ENCODE assay signal across 9 mouse cellular contexts in the genomic region with DNA sequence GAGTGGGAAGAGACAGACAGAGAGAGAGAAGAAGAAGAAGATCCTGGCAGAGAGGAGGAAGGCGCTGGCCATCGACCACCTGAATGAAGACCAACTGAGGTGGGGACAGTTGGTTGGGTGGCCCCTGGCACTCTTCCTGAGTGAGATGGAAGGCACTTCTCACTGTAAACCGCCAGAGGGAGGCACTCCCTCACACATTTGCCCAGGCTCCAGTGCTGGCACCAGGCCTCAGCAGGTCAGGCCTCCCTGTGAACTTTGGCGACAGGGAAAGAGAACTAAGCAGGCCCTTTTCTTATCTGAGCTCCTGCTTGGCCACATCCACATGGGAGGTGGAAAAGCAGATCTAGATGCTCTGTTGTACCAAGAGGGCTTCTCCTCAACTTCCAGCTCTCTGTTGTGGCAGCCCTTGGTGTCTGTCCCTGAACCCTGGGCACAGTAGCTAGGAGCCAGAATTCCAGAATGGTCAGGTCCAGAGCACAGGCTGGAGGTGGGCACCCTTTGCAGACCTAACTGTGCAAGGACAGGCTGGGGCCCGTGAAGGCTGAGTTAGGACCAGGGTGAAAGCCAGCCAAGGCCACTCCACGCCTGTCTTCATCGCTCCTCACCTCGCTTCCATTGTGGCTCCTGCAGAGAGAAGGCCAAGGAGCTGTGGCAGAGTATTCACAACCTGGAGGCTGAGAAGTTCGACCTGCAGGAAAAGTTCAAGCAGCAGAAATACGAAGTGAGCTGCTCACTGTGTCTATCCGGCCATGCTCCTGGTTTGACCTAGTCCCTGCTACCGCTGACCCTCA. TPM values are rescaled to one million over a fixed set of nuclear protein-coding genes. Genes with fewer than 3 reads are reported as not detected.
DNase-seq lines count a peak whose midpoint lies in the region; ATAC-seq and TF ChIP-seq lines count a peak whose summit lies in the region.
"Had no signal": no experiment of that assay in that cellular context is flagged by ENCODE, and none has a peak within 500 bp of the region (broad histone marks: within the 10 kb centered on the region; RNA-seq: fewer than 3 reads in every experiment).

No protein-coding gene starts in this region.

- no peaks in the 10 kb centered on the region for H3K79me2 ChIP-seq in liver, adult 2 months (ENCODE audit: control insufficient read depth, insufficient read depth, low read length)

- no peak overlapping the region for H3K4me2 ChIP-seq in hindbrain, embryonic 11.5 days (replicated peaks; ENCODE audit: low read depth, low read length)
- H3K4me2 ChIP-seq in hindbrain, embryonic 12.5 days (replicated peaks): no peak overlapping the region
- H3K4me2 ChIP-seq in forebrain, embryonic 15.5 days (replicated peaks): no peak overlapping the region

- H3K4me1 ChIP-seq in hindbrain, embryonic 11.5 days (replicated peaks; ENCODE audit: control insufficient read depth, insufficient read depth, low read length): peaks cover 6% of the 10 kb centered on the region; the same call in 1 of the 2 replicates
- H3K4me1 ChIP-seq in hindbrain, embryonic 12.5 days: peaks cover 18% of the 10 kb centered on the region
- H3K4me1 ChIP-seq in liver, adult 2 months (ENCODE audit: control insufficient read depth, insufficient read depth, low read length): peaks cover 2% of the 10 kb centered on the region; the same call in 1 of the 2 replicates
- peaks cover 8% of the 10 kb centered on the region for H3K4me1 ChIP-seq in forebrain, embryonic 15.5 days

- no peak for ATAC-seq in hindbrain, embryonic 11.5 days (ENCODE audit: low FRiP score)
- no peak for ATAC-seq in hindbrain, embryonic 12.5 days (ENCODE audit: low FRiP score)
- no peak for ATAC-seq in forebrain, embryonic 15.5 days (replicated peaks)

- no peaks in the 10 kb centered on the region for H3K27me3 ChIP-seq in hindbrain, embryonic 11.5 days (ENCODE audit: control insufficient read depth, insufficient read depth, low read length)
- no peaks in the 10 kb centered on the region for H3K27me3 ChIP-seq in hindbrain, embryonic 12.5 days
- no peaks in the 10 kb centered on the region for H3K27me3 ChIP-seq in liver, adult 2 months (ENCODE audit: control insufficient read depth, insufficient read depth, low read length)
- H3K27me3 ChIP-seq in forebrain, embryonic 15.5 days: no peaks in the 10 kb centered on the region

- H3K9me3 ChIP-seq in hindbrain, embryonic 11.5 days (ENCODE audit: control insufficient read depth, low read length): no peaks in the 10 kb centered on the region
- H3K9me3 ChIP-seq in hindbrain, embryonic 12.5 days (replicated peaks): no peaks in the 10 kb centered on the region
- H3K9me3 ChIP-seq in forebrain, embryonic 15.5 days: no peaks in the 10 kb centered on the region
- H3K9me3 ChIP-seq: megakaryocyte, embryonic 14.5 days had no signal

- no peak overlapping the region for H3K9ac ChIP-seq in hindbrain, embryonic 11.5 days (ENCODE audit: low read depth, low read length)
- H3K9ac ChIP-seq in hindbrain, embryonic 12.5 days: no peak overlapping the region
- no peak overlapping the region for H3K9ac ChIP-seq in liver, adult 2 months (ENCODE audit: low read depth, low read length)
- no peak overlapping the region for H3K9ac ChIP-seq in forebrain, embryonic 15.5 days (replicated peaks)

- peak; percentile 35 for DNase-seq in hindbrain, embryonic 11.5 days (ENCODE audit: low spot score)
- DNase-seq in 3T3-L1 (ENCODE audit: low read depth, low spot score): peak; percentile 80
- peak; percentile 65 for DNase-seq in adipocyte (ENCODE audit: low spot score)
- DNase-seq in gastrocnemius, postnatal 25 days: peak; percentile 20
- DNase-seq in liver, adult 2 months (ENCODE audit: extremely low read depth, low read depth, low spot score): peak; percentile 37
- peak; percentile 30 for DNase-seq in right cerebral cortex, postnatal 14 days

- peak; percentile 74 for TF ChIP-seq CTCF in liver, adult 2 months (IDR thresholded peaks at IDR 0.05; ENCODE audit: low read depth, low read length)

- no peak overlapping the region for H3K27ac ChIP-seq in hindbrain, embryonic 11.5 days (ENCODE audit: low read depth, low read length)
- no peak overlapping the region for H3K27ac ChIP-seq in hindbrain, embryonic 12.5 days
- no peak overlapping the region for H3K27ac ChIP-seq in liver, adult 2 months (replicated peaks; ENCODE audit: insufficient read depth, low read depth, low read length)
- H3K27ac ChIP-seq in forebrain, embryonic 15.5 days (replicated peaks): no peak overlapping the region

- no peak overlapping the region for H3K4me3 ChIP-seq in hindbrain, embryonic 11.5 days (ENCODE audit: low read depth, low read length)
- no peak overlapping the region for H3K4me3 ChIP-seq in hindbrain, embryonic 12.5 days
- H3K4me3 ChIP-seq in liver, adult 2 months (ENCODE audit: insufficient read depth, low read depth, low read length): no peak overlapping the region
- no peak overlapping the region for H3K4me3 ChIP-seq in forebrain, embryonic 15.5 days
- H3K4me3 ChIP-seq: megakaryocyte, embryonic 14.5 days had no signal

- H3K36me3 ChIP-seq in hindbrain, embryonic 11.5 days (ENCODE audit: control insufficient read depth, insufficient read depth, low read length): no peaks in the 10 kb centered on the region
- no peaks in the 10 kb centered on the region for H3K36me3 ChIP-seq in hindbrain, embryonic 12.5 days
- no peaks in the 10 kb centered on the region for H3K36me3 ChIP-seq in liver, adult 2 months (ENCODE audit: control insufficient read depth, insufficient read depth, low read length)
- H3K36me3 ChIP-seq in forebrain, embryonic 15.5 days: no peaks in the 10 kb centered on the region

- no peak for TF ChIP-seq POLR2A in liver, adult 2 months (IDR thresholded peaks at IDR 0.05; ENCODE audit: extremely low read depth, insufficient read depth, low read length)

- WGBS in hindbrain, embryonic 11.5 days: 64% methylated on average over 12 of the region's 12 CpGs
- 67% methylated on average over 12 of the region's 12 CpGs for WGBS in hindbrain, embryonic 12.5 days
- 71% methylated on average over 12 of the region's 12 CpGs for WGBS in liver, adult 2 months
- 72% methylated on average over 12 of the region's 12 CpGs for WGBS in forebrain, embryonic 15.5 days

RNA-seq across cellular contexts. Expression of a gene that starts 14.8 kb away (rescaled TPM):
- 2.0 and 3.3 TPM in 2 replicates for polyA plus RNA-seq in hindbrain, embryonic 11.5 days (2014; fragmentation: Nextera tagmentation; extraction: Ambion mirVana)
- polyA plus RNA-seq in hindbrain, embryonic 12.5 days (2016; fragmentation: Nextera tagmentation; extraction: Ambion mirVana): 5.1 and 18.5 TPM in 2 replicates
- total RNA-seq in gastrocnemius, postnatal 25 days (2021): 1 to 10 TPM; 6.2 to 8.4 TPM
- total RNA-seq in liver, adult 2 months (2014; rRNA removed): 0.46 and 0.54 TPM in 2 replicates
- 0.06 and 0.09 TPM in 2 replicates for polyA plus RNA-seq in liver, adult 2 months (2012; rRNA removed)
- polyA plus RNA-seq in forebrain, embryonic 15.5 days (2015; fragmentation: Nextera tagmentation; extraction: Ambion mirVana): 0.75 and 5.7 TPM in 2 replicates

RNA-seq across cellular contexts. Expression of a gene that starts 32.5 kb away (rescaled TPM):
- 0.96 and 1.3 TPM in 2 replicates for polyA plus RNA-seq in hindbrain, embryonic 11.5 days (2014; fragmentation: Nextera tagmentation; extraction: Ambion mirVana)
- 1.1 and 3.5 TPM in 2 replicates for polyA plus RNA-seq in hindbrain, embryonic 12.5 days (2016; fragmentation: Nextera tagmentation; extraction: Ambion mirVana)
- not detected for total RNA-seq in gastrocnemius, postnatal 25 days (2021)
- total RNA-seq in liver, adult 2 months (2014; rRNA removed): 0.54 and 0.55 TPM in 2 replicates
- polyA plus RNA-seq in liver, adult 2 months (2012; rRNA removed): 3.4 and 6.4 TPM in 2 replicates
- polyA plus RNA-seq in forebrain, embryonic 15.5 days (2015; fragmentation: Nextera tagmentation; extraction: Ambion mirVana): 0.33 and 0.37 TPM in 2 replicates

Comparison
In these comparisons a context has a peak if more than half of its experiments do, and no peak if none do; other contexts are left out.
1. DNase-seq: peak in every context shown above with its lines; median percentile 80 in 3T3-L1; 65 in adipocyte; 37 in liver, adult 2 months; 35 in hindbrain, embryonic 11.5 days; 30 in right cerebral cortex, postnatal 14 days; 20 in gastrocnemius, postnatal 25 days.